24 mouse cellular contexts compared by ENCODE assay signal in genomic region chr10:77846503-77846902, GRCm38 (mm10). TPM values are rescaled to one million over a fixed set of nuclear protein-coding genes. Genes with fewer than 3 reads are reported as not detected.
"Had no signal": no experiment of that assay in that cellular context is flagged by ENCODE, and none has a peak within 500 bp of the region (broad histone marks: within the 10 kb centered on the region; RNA-seq: fewer than 3 reads in every experiment).

Gene Gm36176, plus strand, starts transcription at chr10:77846803.

- H3K27ac ChIP-seq: neural tube, embryonic 13.5 days; neural tube, embryonic 15.5 days; stomach, embryonic 15.5 days; stomach, postnatal 0 days had no signal

- H3K4me3 ChIP-seq: neural tube, embryonic 13.5 days; neural tube, embryonic 15.5 days; stomach, embryonic 15.5 days had no signal

- H3K9ac ChIP-seq: neural tube, embryonic 13.5 days; neural tube, embryonic 15.5 days; stomach, embryonic 15.5 days had no signal

- DNase-seq: right cerebral cortex, adult 18-20 months; right cerebral cortex, postnatal 14 days; right cerebral cortex, postnatal 25 days; right cerebral cortex, postnatal 4 days; spleen, adult 18-20 months; thymus, adult 18-20 months; thymus, adult 2 months; thymus, postnatal 14 days; thymus, postnatal 25 days; thymus, postnatal 36 days; thymus, postnatal 4 days had no signal

- H3K9me3 ChIP-seq: stomach, embryonic 15.5 days had no signal

- H3K36me3 ChIP-seq: neural tube, embryonic 13.5 days; neural tube, embryonic 15.5 days; stomach, embryonic 15.5 days had no signal

- H3K4me2 ChIP-seq: neural tube, embryonic 13.5 days; neural tube, embryonic 15.5 days; stomach, embryonic 15.5 days had no signal

- H3K4me1 ChIP-seq: neural tube, embryonic 13.5 days; neural tube, embryonic 15.5 days; stomach, embryonic 15.5 days had no signal

- H3K27me3 ChIP-seq: neural tube, embryonic 13.5 days; neural tube, embryonic 15.5 days; stomach, embryonic 15.5 days had no signal

RNA-seq across cellular contexts. Expression of gene Gm36176, which starts in this region (rescaled TPM):
- total RNA-seq: neutrophil, adult 5-6 weeks had no signal
- polyA plus RNA-seq: neural tube, embryonic 13.5 days; neural tube, embryonic 14.5 days; neural tube, embryonic 15.5 days; small intestine, adult 2 months; spleen, adult 2 months; stomach, embryonic 14.5 days; stomach, embryonic 15.5 days; stomach, embryonic 16.5 days; stomach, postnatal 0 days; testis, adult 2 months; thymus, postnatal 0 days; urinary bladder, adult 2 months had no signal
